Mouse (Mus musculus): ENCODE measurements around the gene Top2a. TPM values are rescaled to one million over a fixed set of nuclear protein-coding genes. Genes with fewer than 3 reads are reported as not detected.

The Top2a gene
- polyA plus RNA-seq (2012; rRNA removed; ENCODE audit: low replicate concordance) = 1.5 and 8.7 TPM in 2 replicates

DNA sequence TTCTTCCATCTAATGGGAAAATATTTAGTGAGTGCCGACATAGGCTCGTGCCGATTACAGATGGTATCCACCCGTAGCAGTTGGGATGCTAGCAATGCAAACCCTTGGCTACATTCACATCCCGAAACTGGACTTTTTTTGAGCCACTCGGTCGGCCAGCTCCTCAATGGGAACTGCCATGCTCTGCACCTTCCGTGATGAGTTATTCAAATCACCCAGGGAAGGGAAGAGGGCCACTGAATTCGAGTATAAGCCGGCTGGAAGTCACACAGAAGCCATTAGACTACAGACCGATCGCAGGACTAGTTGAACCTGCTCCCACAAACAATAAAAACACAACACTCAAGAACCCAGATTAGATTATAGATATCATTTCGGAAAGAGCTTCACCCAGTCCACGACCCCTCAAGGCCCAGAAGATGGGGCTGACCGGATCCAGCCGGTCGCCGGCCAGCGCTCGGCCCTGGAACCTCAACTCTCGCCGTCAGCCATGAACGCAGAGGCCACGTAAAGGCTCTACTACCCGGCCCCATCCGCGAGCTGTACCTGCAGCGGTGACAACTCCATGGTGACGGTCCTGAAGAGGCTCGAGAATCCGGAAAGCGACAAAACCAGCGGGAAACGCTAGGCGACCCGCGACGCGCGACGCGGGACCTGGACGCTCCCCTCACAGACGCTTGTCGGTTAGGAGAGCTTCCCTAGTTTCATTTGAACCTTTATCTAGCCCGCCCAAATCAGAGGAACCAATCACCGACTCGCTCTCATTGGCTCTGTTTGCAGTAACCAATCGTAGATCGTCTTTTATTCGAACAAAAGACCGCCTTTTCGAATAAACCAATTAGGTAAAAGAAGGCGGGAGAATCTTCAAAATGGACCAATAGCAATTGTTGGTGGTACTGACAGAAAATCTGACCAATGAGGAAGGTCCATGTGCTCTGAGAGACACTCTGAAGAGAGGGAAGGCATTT is at the start of gene Top2a:
TSS of gene Top2a (minus strand) at position 690 of the 968 bp plus-strand sequence.

DNA sequence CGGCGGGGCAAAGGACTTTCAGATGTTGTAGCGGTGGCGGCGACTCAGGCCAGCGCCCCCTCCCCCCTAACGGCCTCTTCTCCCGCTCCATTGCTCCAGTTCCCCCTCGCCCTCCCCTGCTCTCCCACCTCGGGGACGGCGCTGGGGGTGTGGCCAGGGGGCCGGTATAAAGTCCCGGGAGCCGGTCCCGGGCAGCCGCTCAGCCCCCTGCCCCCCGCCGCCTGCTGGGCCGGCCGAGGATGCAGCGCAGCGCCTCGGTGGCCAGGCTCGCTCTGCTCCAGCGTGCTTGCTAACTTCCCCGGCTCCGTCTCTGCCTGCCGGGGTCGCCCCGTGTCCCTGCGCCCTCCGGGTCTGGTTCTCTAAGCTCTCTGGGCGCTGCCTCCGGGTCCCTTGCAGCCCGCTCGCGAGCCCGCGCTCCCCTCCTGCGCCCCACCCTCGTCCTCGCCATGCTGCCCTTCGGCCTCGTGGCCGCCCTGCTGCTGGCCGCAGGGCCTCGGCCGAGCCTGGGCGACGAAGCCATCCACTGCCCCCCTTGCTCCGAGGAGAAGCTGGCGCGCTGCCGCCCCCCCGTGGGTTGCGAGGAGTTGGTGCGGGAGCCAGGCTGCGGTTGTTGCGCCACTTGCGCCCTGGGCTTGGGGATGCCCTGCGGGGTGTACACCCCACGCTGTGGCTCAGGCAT is 17.2 kb upstream of the Top2a start, which contains the start of gene Igfbp4:
TSS of gene Igfbp4 (plus strand) at position 194 of the 679 bp plus-strand sequence.

DNA sequence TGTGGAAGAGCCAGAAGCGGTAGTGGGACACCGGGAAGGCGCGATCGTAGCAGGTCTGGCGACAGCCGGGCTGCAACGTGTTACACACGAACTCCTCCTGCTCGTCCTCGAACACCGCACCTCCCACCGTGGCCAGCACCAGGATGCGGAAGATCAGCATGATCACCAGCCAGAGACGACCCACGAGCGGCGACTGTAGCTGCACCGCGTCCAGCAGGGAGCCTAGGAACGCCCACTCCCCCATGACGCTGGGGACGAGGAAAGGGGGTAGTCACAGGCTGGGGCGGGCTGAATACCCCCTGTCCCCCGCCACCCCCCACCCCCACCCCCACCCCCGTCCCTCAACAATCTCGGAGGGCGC is 41.2 kb downstream of the Top2a start, which contains the start of gene Gjd3:
TSS of gene Gjd3 (minus strand) at position 244 of the 361 bp plus-strand sequence.

Other genes with a start within 250 kb of the Top2a start
- gene Nr1d1, start 248.9 kb downstream of the Top2a start, polyA plus RNA-seq (2012; rRNA removed; ENCODE audit: low replicate concordance) = 146 and 302 TPM in 2 replicates
- 27.6 and 47.7 TPM in 2 replicates for gene Msl1, start 228.7 kb downstream of the Top2a start, polyA plus RNA-seq (2012; rRNA removed; ENCODE audit: low replicate concordance)
- 21.2 and 39.6 TPM in 2 replicates for gene Casc3, start 219.3 kb downstream of the Top2a start, polyA plus RNA-seq (2012; rRNA removed; ENCODE audit: low replicate concordance)
- gene Rapgefl1, start 187.4 kb downstream of the Top2a start, polyA plus RNA-seq (2012; rRNA removed; ENCODE audit: low replicate concordance) = 1.8 and 5.9 TPM in 2 replicates
- gene Wipf2, start 160.6 kb downstream of the Top2a start, polyA plus RNA-seq (2012; rRNA removed; ENCODE audit: low replicate concordance) = 6.0 and 8.5 TPM in 2 replicates
- gene Cdc6, start 116.4 kb downstream of the Top2a start, polyA plus RNA-seq (2012; rRNA removed; ENCODE audit: low replicate concordance) = 0.36 and 2.4 TPM in 2 replicates
- 19.6 and 43.5 TPM in 2 replicates for gene Rara, start 96.4 kb downstream of the Top2a start, polyA plus RNA-seq (2012; rRNA removed; ENCODE audit: low replicate concordance)
- 0.20 and 1.6 TPM in 2 replicates for gene Gjd3, start 41.2 kb downstream of the Top2a start, polyA plus RNA-seq (2012; rRNA removed; ENCODE audit: low replicate concordance)
- gene Igfbp4, start 17.1 kb upstream of the Top2a start, polyA plus RNA-seq (2012; rRNA removed; ENCODE audit: low replicate concordance) = 1,047 and 2,025 TPM in 2 replicates
- gene Tns4, start 65.1 kb upstream of the Top2a start, polyA plus RNA-seq (2012; rRNA removed; ENCODE audit: low replicate concordance) = 2.4 and 10.1 TPM in 2 replicates
- gene Ccr7, start 130.9 kb upstream of the Top2a start, polyA plus RNA-seq (2012; rRNA removed; ENCODE audit: low replicate concordance) = 2.8 and 3.1 TPM in 2 replicates
- gene Smarce1, start 206.8 kb upstream of the Top2a start, polyA plus RNA-seq (2012; rRNA removed; ENCODE audit: low replicate concordance) = 17.4 and 34.5 TPM in 2 replicates
- gene Krt222, start 219.9 kb upstream of the Top2a start, polyA plus RNA-seq (2012; rRNA removed; ENCODE audit: low replicate concordance) = 0.57 and 2.1 TPM in 2 replicates